Mouse (Mus musculus) myocyte (in vitro differentiated cells): ENCODE measurements around the gene Pard3b.

Experiments used
- CEBPB ChIP-seq: IDR thresholded peaks from 2 replicates; pipeline ENCODE4 v1.6.1; 2011; ENCODE audit warnings: mild to moderate bottlenecking, moderate library complexity; ENCODE audit not compliant: poor library complexity, insufficient read depth, severe bottlenecking
- E2F4 ChIP-seq: IDR thresholded peaks from one replicate; pipeline ENCODE4 v1.6.1; 2011; ENCODE audit warnings: mild to moderate bottlenecking, control low read depth, moderate library complexity; ENCODE audit not compliant: insufficient read depth
- MAX ChIP-seq: IDR thresholded peaks from one replicate; pipeline ENCODE4 v1.6.1; 2011; ENCODE audit warnings: low read depth, mild to moderate bottlenecking, control low read depth
- MYOD1 ChIP-seq, 3 experiments: IDR thresholded peaks; one replicate each; pipeline ENCODE4 v1.6.1; 2011; ENCODE audit warnings: control low read depth in 2 of 3, low read depth in 2 of 3, mild to moderate bottlenecking in 2 of 3, moderate library complexity in 1 of 3; ENCODE audit not compliant: insufficient read length in 2 of 3, control insufficient read depth in 1 of 3
- MYOG ChIP-seq, 3 experiments: IDR thresholded peaks; one replicate each; pipeline ENCODE4 v1.6.1; 2011; ENCODE audit warnings: control low read depth in 2 of 3, low read depth in 2 of 3, mild to moderate bottlenecking in 2 of 3; ENCODE audit not compliant: insufficient read length in 2 of 3, control insufficient read depth in 1 of 3, insufficient read depth in 1 of 3
- POLR2A ChIP-seq: IDR thresholded peaks from one replicate; pipeline ENCODE4 v1.6.1; 2011; ENCODE audit warnings: low read depth, mild to moderate bottlenecking, control low read depth, moderate library complexity; ENCODE audit not compliant: insufficient read length
- POLR2AphosphoS2 ChIP-seq: IDR thresholded peaks from one replicate; pipeline ENCODE4 v1.6.1; 2011; ENCODE audit warnings: low read depth, control low read depth; ENCODE audit not compliant: insufficient read length
- REST ChIP-seq: IDR thresholded peaks from one replicate; pipeline ENCODE4 v1.6.1; 2011; ENCODE audit warnings: mild to moderate bottlenecking, control low read depth, moderate library complexity; ENCODE audit not compliant: insufficient read depth, insufficient read length
- TCF3 ChIP-seq: IDR thresholded peaks from one replicate; pipeline ENCODE4 v1.6.1; 2011; ENCODE audit warnings: low read depth, control low read depth; ENCODE audit not compliant: insufficient read length
- USF1 ChIP-seq: IDR thresholded peaks from one replicate; pipeline ENCODE4 v1.6.1; 2011; ENCODE audit warnings: low read depth, mild to moderate bottlenecking, control low read depth, moderate library complexity

GRCm38 (mm10) chr1:61629857-61630256 is 8.8 kb upstream of the Pard3b start:
- TF ChIP-seq POLR2A (no peak), POLR2AphosphoS2 (no peak), MYOD1 (IDR thresholded peaks at IDR 0.05; ENCODE audit: control insufficient read depth in 1 of 3, insufficient read length in 2 of 3, low read depth in 2 of 3) (no peak), USF1 (no peak), CEBPB (no peak), E2F4 (no peak), REST (no peak), TCF3 (no peak), MAX (no peak), MYOG (IDR thresholded peaks at IDR 0.05; ENCODE audit: control insufficient read depth in 1 of 3, insufficient read depth in 1 of 3, insufficient read length in 2 of 3, low read depth in 2 of 3) (no peak)
